Mouse (Mus musculus): Measurements from ENCODE around the gene Fam173b.

Gene Fam173b

DNA sequence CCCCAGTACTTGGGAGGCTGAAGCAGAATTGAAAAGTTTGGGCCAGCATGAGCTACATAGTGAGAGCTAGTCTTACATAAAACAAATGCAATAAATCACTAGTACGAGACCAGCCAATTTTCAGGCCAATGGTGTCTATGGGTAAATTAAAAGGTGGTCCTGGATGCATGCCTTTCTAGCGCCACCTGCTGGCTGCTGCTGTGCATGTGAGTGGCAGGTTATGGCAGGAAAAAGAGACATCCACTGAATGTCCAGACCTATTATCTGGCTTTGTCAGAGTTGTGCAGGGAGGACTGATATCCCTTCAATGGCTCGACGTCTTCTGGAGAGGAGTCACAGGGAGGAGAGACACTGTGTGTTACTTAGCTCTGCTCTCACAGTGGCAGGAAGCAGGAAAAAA is 15.1 kb upstream of the Fam173b start:
- DNase-seq (ENCODE audit: low read depth, low spot score) = peak; percentile 47

DNA sequence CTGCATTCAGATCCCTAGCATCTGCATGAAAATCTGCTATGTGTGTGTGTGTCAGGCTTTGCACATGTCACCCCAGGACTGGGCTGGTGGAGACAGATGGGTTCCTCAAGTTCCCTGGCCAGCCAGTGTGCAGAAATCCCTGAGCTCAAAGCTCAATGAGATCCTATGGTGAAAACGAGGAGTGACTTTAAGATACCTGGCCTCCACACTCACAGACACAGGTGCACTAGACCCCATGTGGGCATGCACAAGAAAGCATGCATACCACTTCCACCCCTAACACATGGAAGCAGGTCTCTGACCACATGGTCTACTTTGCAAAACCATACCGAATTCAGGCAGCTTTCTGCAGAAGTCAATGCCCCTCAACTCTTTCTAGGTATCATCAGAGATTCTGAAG is 13.9 kb upstream of the Fam173b start:
- DNase-seq (ENCODE audit: low read depth, low spot score) = no peak

DNA sequence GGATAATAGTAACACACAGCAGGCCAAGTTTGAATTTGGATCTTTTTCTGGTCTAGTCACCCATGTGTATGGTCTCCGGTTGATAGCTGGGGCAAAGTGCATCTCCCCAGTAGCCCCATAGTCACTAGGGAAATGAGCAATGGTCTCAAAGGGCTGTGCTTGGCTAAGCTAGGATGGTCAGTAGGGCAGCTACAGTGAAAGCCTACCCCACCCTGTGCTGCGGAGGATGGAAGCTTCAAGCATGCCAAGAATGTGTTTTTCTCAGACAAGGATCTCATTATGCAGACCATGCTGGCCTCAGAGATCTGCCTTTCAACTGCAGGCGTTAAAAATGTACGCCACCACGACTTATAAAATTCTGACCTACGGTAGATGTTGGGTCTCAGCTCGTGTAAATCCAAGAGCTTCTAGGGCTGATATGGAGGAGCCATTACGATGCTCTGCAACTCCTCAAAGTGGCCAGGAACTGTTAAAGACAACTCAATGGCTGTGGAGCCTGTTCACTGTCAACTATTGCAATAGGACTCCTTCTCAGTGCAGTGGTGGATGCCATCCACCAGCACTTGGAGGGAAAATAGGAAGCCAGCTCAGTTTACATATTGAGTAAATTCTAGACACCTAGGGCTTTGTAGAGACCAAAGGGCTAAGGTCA is 12.5 kb upstream of the Fam173b start:
- DNase-seq (ENCODE audit: low read depth, low spot score) = no peak

DNA sequence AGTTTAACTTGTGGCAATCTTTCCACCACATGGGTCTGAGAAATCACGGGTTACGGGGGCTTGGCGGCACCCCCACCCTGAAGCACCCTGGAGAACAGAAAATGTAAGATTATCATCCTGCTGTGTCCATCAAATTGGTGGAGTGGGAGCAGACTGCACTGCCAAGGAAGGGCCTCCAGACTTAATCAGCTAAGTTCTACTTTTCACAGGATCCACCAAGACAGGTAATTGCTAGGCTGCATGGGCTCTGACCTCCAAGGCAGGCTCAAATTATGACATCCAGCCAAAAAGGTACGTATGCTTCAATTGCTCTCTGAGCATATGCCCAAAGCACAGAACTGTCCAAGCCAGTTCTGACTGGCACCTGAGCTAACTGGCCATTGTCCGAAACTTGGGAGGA is 11.5 kb upstream of the Fam173b start:
- no peak for DNase-seq (ENCODE audit: low read depth, low spot score)

DNA sequence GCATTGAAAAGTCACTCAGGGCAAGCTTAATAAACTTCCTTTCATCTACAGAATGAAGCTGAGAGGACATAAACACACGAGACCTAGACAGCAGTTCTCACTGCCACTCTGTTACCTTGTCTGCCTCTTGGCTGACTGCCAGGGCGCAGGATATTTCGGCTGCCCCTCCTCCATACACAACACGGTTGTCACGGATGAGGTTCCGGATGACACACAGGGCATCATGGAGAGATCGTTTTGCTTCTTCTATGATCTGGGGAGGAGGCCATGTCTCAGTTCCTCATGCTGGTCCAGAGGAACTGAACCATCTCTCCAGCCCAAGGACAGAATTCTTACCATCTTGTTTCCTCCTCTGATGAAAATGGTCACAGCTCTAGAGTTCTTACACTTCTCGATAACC is 9.1 kb upstream of the Fam173b start:
- DNase-seq (ENCODE audit: low read depth, low spot score) = no peak

DNA sequence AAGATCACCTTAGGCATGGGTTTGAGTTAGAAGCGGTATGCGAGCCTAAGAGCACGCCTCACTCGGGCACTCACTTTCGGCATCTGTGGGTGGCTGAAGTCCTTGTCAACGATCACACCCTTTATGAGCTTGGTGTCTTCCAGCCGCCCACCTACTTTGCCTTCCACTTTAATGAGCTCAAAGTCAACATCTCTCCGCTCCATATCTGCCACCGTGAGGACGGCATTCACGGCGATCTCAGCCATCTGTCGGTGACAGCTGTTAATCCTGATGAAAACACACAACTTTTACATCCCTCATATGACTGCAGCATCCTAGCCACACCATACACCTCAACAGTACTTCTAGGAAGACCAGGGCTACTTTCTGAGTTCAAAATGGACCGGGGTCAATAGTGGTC is 7.4 kb upstream of the Fam173b start:
- no peak for DNase-seq (ENCODE audit: low read depth, low spot score)

DNA sequence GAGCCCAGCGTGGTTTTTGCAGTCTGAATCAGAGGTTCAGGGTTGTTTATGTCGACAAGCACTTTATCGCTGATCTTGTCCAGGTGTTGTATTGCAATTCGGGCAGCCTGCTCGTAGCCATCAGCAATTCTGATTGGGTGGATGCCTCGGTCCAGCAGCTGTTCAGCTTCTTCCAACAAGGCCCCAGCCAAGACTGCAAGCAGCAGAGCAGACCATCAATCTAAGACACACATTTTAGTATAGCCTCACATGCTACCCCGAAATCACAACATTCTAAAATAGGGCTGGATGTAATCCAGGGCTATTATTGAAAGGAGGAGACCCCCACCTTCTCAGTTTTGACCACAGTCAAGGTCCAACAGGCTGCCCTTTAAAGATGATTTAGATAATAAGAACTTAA is 6.0 kb upstream of the Fam173b start:
- DNase-seq (ENCODE audit: low read depth, low spot score) = no peak

DNA sequence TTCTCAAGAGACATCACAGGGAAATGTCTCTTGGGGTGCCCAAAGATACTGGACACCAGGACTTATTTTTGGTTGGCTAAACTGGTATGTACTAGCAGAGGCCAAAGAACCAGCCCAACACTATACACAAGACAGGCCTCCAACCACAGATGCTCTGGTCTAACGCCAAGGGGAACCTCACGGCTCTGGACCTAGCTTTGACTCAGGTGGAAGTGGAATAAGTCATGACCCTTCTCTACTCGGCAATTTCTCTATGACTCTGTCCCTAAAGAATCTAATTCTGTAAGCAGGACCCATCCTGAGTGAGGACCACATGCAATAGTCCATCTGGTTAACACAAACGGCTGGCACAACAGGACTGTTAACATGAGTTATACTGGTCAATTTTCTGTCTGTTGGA is 1.8 kb upstream of the Fam173b start:
- DNase-seq (ENCODE audit: low read depth, low spot score) = no peak

DNA sequence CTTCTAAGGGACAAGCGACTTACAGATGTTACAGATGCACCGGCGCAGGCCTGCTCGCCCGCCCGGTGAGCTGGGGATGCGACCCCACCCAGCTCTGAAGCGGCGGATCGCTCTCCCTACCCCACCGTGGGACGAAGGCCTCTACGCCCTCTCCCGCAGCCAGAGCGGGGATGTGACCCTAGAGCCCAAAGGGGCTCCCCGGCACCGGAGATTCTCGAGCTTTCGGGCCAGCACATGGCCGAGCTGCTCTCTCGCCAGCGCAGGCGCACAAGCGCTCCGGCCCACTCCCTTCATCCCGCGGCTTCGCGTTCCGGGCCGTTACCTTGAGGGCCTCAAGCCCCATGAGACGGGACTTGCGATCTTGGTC is 390 bp upstream of the Fam173b start:
- no peak for DNase-seq (ENCODE audit: low read depth, low spot score)

DNA sequence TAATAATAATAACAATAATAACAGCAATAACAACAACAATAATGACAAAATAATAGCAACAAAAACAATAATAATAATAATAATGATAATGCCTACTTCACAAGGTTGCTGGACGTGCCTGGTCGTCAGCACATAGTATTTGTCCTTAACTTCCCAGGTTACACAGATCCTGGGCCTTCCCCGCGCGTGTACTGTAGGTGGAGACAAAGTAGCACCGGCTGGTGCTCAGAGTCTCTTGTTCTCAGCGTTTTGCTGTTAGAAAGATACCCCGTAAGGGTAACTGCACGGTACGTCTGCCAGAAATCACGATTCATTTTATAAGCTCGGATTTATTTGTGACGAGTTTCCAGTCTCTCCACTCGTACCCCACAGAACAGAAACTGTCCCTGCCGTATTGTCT is 774 bp downstream of the Fam173b start:
- peak; percentile 69 for DNase-seq (ENCODE audit: low read depth, low spot score)

DNA sequence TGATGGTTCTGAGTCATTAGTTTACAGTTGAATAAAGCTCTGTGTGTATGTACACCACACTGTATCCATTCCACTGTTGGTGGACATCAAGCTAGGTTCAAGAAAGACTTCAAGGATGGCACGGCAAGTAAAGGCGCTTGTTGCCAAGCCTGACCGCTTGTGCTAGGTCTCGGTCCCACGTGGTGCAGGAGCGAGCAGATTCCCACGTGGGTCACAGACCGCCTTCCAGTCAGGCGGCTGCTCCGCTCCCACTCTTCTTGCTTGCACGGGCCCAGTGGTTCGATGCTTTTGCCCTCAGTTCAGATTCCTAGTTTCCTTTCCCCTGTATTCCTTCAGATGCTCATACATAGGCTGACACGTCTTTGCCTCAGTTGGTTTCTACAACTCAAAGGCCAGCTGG is 1.5 kb downstream of the Fam173b start:
- no peak for DNase-seq (ENCODE audit: low read depth, low spot score)

DNA sequence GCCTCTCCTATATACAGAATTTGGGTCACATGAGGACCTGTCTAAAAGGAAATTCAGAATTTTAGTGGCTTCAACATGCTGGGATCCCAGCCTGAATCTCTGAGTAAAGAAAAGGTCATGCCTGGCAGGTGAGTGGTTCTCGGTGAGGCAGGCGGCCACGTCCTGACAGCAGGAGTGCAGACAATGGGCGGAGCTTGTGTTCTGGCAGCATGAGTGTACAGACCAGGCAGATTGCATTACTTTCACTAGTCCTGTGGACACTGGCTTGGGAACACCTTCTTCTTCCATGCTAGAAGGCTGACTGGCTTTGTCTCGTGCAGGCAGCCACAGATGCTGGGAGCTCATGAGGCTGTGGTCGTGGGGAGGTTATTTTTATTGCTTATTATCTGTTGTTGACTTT is 5.2 kb downstream of the Fam173b start:
- no peak for DNase-seq (ENCODE audit: low read depth, low spot score)

DNA sequence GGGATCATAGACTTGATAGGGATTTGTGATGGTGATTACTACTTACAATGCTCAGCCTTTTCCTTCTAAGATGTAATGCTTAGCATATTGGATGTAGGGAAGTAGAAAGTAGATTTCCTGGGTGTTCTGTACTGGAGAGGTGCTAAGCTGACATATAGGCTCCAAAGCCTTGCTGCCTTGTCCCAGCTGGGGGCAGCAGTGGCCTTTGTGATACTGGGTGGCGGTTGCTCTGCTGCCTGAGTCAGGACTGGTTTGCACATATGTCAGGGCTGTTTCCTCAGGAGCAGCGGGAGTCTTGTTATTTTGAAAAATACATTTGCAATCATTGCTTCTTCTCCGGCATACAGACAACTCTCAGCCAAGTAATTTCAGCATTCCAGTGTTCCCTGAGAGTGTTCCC is 9.4 kb downstream of the Fam173b start:
- DNase-seq (ENCODE audit: low read depth, low spot score) = no peak

DNA sequence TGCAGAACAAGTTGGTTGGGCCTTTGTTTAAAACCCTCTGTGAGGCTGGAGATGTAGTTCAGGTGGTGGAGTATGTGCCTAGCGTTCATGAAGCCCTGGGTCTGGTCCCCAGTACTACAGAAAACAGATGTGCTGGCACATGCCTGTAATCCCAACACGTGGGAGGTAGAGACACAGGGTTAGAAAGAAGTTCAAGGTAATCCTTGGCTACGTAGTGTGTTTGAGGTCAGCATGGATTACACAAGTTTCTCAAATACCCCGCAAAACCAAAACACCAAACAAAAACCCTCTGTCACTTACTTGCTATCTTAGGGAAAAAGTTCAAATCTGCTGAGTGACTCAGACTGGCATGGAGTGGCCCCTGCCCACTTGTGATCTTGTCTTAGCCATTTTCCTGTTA is 10.3 kb downstream of the Fam173b start:
- no peak for DNase-seq (ENCODE audit: low read depth, low spot score)

DNA sequence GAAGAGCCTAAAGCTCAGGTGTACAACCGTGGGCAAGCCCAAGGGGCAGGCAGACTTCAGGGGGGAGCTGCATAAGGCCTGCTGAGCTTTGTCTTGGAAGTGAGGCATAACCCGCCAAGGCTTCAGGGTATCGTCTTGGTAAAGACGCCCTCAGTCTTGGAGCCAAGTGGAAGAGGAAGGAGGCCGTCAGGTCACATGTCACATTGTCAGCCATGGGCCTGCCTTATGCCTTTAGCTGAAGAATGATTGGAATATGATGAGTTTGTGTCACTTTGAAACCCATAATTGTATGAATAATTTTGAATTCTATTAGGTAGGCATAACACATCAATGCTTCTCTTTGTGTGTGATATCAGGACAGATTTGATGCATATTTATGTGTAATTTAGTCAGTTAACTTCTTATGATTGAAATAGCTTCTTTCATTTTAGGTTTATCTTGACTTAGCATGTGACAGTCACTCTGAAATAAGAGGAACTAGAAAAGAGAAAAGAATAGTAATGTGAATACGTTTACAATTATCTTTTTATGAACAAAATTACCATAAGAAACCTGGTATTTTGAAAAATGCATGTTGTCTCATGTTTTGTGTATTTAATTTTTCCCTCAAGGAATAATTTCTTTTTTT is 12.3 kb downstream of the Fam173b start:
- no peak for DNase-seq (ENCODE audit: low read depth, low spot score)

DNA sequence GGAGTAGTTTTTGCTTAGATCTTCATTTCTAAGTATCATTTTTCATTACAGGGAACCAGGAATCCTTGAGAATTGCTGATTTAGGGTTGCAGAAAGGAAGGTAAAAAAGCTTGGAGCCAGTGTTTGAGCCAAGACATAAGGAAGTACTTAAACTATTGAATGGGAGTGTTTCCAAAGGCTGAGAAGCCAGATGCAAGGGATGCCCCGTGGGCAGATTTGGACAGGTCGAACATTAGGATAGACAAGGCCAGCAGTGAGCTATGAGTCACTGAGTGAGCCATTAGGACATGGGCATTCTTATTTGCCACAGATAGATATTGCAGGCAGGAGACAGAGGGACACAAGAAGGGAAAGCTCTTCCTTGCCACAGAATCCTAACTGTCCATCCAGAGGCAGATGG is 13.0 kb downstream of the Fam173b start:
- no peak for DNase-seq (ENCODE audit: low read depth, low spot score)

DNA sequence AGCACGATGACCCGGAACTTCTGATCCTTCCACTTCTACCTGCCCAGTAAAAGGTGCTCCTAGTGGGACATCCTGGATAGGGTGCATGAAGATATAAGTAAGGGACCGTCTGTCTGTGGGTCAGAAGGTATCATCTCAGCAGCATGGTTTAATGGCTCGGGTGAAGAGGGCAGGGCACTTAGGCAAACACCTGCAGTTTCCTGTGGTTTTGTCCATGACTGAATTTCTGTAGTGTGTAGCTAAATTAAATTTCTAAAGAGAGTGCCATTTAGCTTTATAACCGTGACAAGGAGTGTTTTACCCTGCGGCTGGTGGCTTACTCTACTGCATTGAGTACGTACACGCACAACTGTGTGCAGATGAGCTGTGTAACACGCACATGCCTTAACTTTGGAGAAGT is 15.6 kb downstream of the Fam173b start:
- no peak for DNase-seq (ENCODE audit: low read depth, low spot score)

DNA sequence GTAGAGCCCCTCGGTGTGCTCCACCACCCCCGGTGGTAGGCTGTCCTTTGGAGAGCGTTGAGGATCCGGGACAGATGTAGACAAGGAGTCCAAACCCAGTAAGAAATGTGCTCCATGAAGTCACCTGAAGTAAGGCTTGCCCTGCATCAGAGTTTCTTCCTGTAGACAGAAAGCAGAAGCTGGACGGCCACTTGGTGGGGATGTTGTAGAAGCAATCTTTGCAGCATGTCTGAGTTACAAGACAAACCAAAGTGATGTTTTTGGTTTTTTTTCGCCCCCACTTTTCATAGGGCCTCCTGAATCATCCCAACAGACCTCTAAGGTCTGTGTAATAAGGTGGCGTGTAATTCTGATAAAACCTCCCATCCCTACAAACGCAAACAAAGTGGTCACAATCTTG is 17.9 kb downstream of the Fam173b start:
- no peak for DNase-seq (ENCODE audit: low read depth, low spot score)

DNA sequence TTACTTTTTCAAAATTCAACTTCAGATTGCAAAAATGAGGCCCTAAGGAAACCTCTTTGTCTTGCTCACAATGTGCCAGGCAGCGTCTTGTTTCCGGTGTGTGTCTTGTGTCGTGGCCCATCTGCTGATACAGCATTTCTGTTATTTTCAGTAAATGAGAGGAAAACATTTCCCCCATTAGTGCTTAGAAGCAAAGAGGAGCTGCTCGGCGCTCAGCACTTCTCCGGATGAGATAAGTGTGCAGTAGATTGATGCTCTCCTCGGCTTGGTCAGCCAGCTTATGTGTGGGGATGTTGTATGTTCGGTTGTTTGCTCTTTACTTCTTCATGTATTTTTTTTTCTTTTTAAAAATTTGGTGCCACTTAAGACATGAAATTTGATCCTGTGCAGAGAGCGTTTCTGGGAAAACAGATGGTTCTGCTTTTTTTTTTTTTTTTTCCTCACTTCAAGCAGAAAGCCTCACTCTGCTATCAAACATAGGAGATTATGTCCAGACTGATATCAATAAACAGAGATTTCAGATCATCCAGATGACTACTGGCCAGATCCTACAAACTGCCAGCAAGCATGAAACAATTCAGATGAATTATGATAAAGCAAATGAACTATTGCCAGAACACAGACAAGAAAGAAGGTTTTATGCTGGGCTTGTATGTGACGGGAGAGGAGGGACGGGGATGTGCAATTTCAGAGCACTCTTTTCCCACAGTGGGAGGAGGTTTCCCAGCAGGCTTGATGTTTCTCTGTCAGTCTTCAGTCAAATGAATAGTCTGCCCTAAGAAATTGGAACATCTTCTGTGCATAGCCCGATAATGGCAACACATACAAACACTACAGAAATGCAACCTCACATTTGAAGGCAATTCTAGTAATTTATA is 25.9 kb downstream of the Fam173b start:
- DNase-seq (ENCODE audit: low read depth, low spot score) = no peak

DNA sequence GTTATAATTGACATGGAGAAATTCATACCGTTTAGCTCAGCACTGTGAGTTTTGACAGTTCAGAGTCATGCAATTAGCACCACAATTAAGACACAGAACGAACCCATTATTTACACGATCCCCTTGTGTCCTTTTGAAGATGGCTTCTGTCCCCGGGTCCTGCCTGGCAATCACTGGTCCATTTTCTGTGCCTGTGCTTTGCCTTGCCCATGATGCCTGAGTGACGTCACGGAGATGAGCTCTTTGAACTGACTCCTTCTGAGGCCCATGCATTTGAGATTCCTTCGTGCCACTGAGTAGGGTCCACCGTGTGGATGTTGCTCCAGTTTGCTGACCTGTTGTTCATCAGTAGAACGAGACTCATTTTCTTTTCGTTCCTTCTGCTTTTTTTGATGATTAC is 26.5 kb downstream of the Fam173b start:
- no peak for DNase-seq (ENCODE audit: low read depth, low spot score)

DNA sequence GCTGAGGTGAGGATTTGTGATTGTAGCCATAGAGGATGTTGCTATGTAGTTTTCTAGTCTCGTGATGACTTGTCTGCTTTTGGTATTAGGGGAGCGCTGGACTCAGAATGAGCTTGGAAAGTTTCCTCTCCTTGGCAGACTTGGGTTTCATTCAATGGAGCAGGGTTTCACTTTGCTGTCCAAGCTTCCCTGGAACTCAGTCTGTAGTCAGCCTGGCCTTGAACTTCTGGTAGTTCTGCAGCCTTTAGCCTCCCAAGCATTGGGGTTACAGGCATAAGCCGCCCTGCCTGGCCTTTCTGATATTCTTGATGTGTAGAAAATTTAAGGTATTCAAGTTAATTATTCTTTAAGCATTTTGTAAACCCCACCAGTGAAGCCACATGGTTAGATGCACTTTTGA is 27.9 kb downstream of the Fam173b start:
- no peak for DNase-seq (ENCODE audit: low read depth, low spot score)

DNA sequence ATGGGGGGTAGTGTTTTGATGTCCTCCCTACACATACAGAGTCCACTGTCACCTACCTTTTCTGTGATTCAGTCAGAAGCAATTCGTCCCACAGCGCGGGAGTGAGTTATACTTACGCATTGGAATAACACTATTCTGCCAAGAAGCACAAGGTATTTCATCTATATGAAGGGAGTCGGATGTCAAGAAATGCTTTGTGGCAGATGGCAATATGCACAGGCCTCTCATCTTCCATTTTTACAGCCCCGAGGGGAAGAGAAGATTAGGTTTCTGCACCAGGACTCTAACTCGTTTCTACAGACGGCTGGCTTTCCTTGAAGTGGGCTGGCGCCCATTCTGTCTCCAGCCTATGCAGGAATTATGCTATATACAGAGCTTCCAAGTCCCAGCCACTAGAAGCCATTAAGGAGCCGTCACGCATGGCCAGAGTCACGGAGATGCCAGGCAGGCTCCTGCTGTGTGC is 29.8 kb downstream of the Fam173b start:
- DNase-seq (ENCODE audit: low read depth, low spot score) = no peak

DNA sequence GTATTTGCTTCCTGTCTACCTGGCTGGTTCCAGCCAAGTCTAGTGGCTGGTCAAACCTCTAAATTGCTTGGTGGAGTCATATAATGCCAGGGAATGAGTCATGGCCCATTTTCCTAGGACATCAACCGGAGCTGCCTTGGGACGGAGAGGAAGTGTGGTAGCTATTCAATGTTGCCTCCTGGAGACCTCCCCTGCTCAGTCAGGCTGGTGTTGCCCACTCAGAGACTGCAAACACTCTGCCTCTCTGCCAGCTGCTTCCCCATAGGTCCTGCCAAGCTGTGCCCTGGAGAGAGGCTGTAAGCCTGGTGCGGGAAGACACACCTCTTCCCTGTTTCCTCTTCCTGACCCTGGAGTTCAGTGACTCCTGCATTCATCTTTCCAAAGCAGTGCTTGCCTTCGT is 30.8 kb downstream of the Fam173b start:
- no peak for DNase-seq (ENCODE audit: low read depth, low spot score)

Measured in brain, embryonic 18.5 days (tissue).